Mouse (Mus musculus): ENCODE measurements at regions not wholly inside any gene's neighbourhood (a gene's known extent, or its start where the extent isn't known, plus 50 kb on each side); places are given as distances from the start of the nearest gene placed in this dataset.

GRCm38 (mm10) chr3:101711594-101712171, 107.2 kb upstream of the Atp1a1 start:
- H3K9me3 ChIP-seq (ENCODE audit: low read length) = no peaks in the 10 kb centered on the region
- no peaks in the 10 kb centered on the region for H3K36me3 ChIP-seq (replicated peaks; ENCODE audit: insufficient read depth, low read length)
- peak; percentile 18 for DNase-seq
- H3K4me2 ChIP-seq (ENCODE audit: low read depth, low read length) = peak overlapping the region; percentile 26; the same call in 1 of the 2 replicates
- no peak for TF ChIP-seq EP300 (IDR thresholded peaks at IDR 0.05; ENCODE audit: low read depth)
- TF ChIP-seq CTCF (IDR thresholded peaks at IDR 0.05; ENCODE audit: low read depth) = no peak
- H3K4me1 ChIP-seq (ENCODE audit: insufficient read depth) = peaks cover 6% of the 10 kb centered on the region; the same call in 1 of the 2 replicates
- no peaks in the 10 kb centered on the region for H3K27me3 ChIP-seq (ENCODE audit: insufficient read depth, low read length)
- no peak overlapping the region for H3K27ac ChIP-seq (ENCODE audit: low read depth)
- no peak overlapping the region for H3K4me3 ChIP-seq (ENCODE audit: low read depth, low read length)
- WGBS (ENCODE audit: insufficient replicate concordance) = 25% methylated on average over 11 of the region's 11 CpGs
- no peak for ATAC-seq
- H3K9ac ChIP-seq (replicated peaks) = no peak overlapping the region

GRCm38 (mm10) chr3:101709379-101709970, 105.0 kb upstream of the Atp1a1 start:
- Histone ChIP-seq H3K4me1 (ENCODE audit: insufficient read depth) (peaks cover 6% of the 10 kb centered on the region; the same call in 1 of the 2 replicates), H3K4me2 (ENCODE audit: low read depth, low read length) (no peak overlapping the region), H3K36me3 (replicated peaks; ENCODE audit: insufficient read depth, low read length) (no peaks in the 10 kb centered on the region), H3K27ac (ENCODE audit: low read depth) (no peak overlapping the region), H3K9me3 (ENCODE audit: low read length) (no peaks in the 10 kb centered on the region), H3K27me3 (ENCODE audit: insufficient read depth, low read length) (no peaks in the 10 kb centered on the region), H3K4me3 (ENCODE audit: low read depth, low read length) (no peak overlapping the region), H3K9ac (replicated peaks) (no peak overlapping the region)
- 71% methylated on average over 12 of the region's 12 CpGs for WGBS (ENCODE audit: insufficient replicate concordance)
- DNase-seq (no peak), ATAC-seq (no peak)
- TF ChIP-seq EP300 (IDR thresholded peaks at IDR 0.05; ENCODE audit: low read depth) = no peak
- TF ChIP-seq CTCF (IDR thresholded peaks at IDR 0.05; ENCODE audit: low read depth) = no peak

- no peak for ATAC-seq
- Histone ChIP-seq H3K27ac (ENCODE audit: low read depth) (no peak overlapping the region), H3K9ac (replicated peaks) (no peak overlapping the region)
These were observed 104.3 kb upstream of the Atp1a1 start for GRCm38 (mm10) chr3:101708821-101709220.

GRCm38 (mm10) chr3:101704919-101705318, 100.4 kb upstream of the Atp1a1 start:
- DNase-seq (no peak), ATAC-seq (no peak)
- no peaks in the 10 kb centered on the region for H3K36me3 ChIP-seq (replicated peaks; ENCODE audit: insufficient read depth, low read length)
- WGBS (ENCODE audit: insufficient replicate concordance) = 60% methylated on average over 9 of the region's 9 CpGs
- H3K4me3 ChIP-seq (ENCODE audit: low read depth, low read length) = no peak overlapping the region
- no peak overlapping the region for H3K4me2 ChIP-seq (ENCODE audit: low read depth, low read length)
- H3K9me3 ChIP-seq (ENCODE audit: low read length) = no peaks in the 10 kb centered on the region
- no peak overlapping the region for H3K9ac ChIP-seq (replicated peaks)
- H3K4me1 ChIP-seq (ENCODE audit: insufficient read depth) = no peaks in the 10 kb centered on the region
- H3K27ac ChIP-seq (ENCODE audit: low read depth) = no peak overlapping the region
- TF ChIP-seq CTCF (IDR thresholded peaks at IDR 0.05; ENCODE audit: low read depth) (no peak), EP300 (IDR thresholded peaks at IDR 0.05; ENCODE audit: low read depth) (no peak)
- no peaks in the 10 kb centered on the region for H3K27me3 ChIP-seq (ENCODE audit: insufficient read depth, low read length)

More at GRCm38 (mm10) chr3:101708821-101709220, 104.3 kb upstream of the Atp1a1 start:
- no peaks in the 10 kb centered on the region for H3K9me3 ChIP-seq (ENCODE audit: low read length)
- no peak for TF ChIP-seq EP300 (IDR thresholded peaks at IDR 0.05; ENCODE audit: low read depth)
- no peak for TF ChIP-seq CTCF (IDR thresholded peaks at IDR 0.05; ENCODE audit: low read depth)
- DNase-seq = no peak
- H3K4me1 ChIP-seq (ENCODE audit: insufficient read depth) = peaks cover 6% of the 10 kb centered on the region; the same call in 1 of the 2 replicates
- H3K4me3 ChIP-seq (ENCODE audit: low read depth, low read length) = no peak overlapping the region
- no peaks in the 10 kb centered on the region for H3K27me3 ChIP-seq (ENCODE audit: insufficient read depth, low read length)
- no peak overlapping the region for H3K4me2 ChIP-seq (ENCODE audit: low read depth, low read length)
- no peaks in the 10 kb centered on the region for H3K36me3 ChIP-seq (replicated peaks; ENCODE audit: insufficient read depth, low read length)
- WGBS (ENCODE audit: insufficient replicate concordance) = 82% methylated on average over 8 of the region's 8 CpGs

- no peak overlapping the region for H3K4me3 ChIP-seq (ENCODE audit: low read depth, low read length)
- H3K27me3 ChIP-seq (ENCODE audit: insufficient read depth, low read length) = no peaks in the 10 kb centered on the region
- no peaks in the 10 kb centered on the region for H3K36me3 ChIP-seq (replicated peaks; ENCODE audit: insufficient read depth, low read length)
- no peaks in the 10 kb centered on the region for H3K9me3 ChIP-seq (ENCODE audit: low read length)
- no peak for ATAC-seq
- no peak for TF ChIP-seq EP300 (IDR thresholded peaks at IDR 0.05; ENCODE audit: low read depth)
- TF ChIP-seq CTCF (IDR thresholded peaks at IDR 0.05; ENCODE audit: low read depth) = no peak
- H3K4me2 ChIP-seq (ENCODE audit: low read depth, low read length) = no peak overlapping the region
- H3K27ac ChIP-seq (ENCODE audit: low read depth) = no peak overlapping the region
- no peaks in the 10 kb centered on the region for H3K4me1 ChIP-seq (ENCODE audit: insufficient read depth)
- no peak overlapping the region for H3K9ac ChIP-seq (replicated peaks)
- WGBS (ENCODE audit: insufficient replicate concordance) = 86% methylated on average over 5 of the region's 5 CpGs
- no peak for DNase-seq
These were observed 99.8 kb upstream of the Atp1a1 start for GRCm38 (mm10) chr3:101704326-101704725.

- Histone ChIP-seq H3K27ac (ENCODE audit: low read depth) (no peak overlapping the region), H3K4me3 (ENCODE audit: low read depth, low read length) (no peak overlapping the region), H3K9ac (replicated peaks) (no peak overlapping the region), H3K36me3 (replicated peaks; ENCODE audit: insufficient read depth, low read length) (no peaks in the 10 kb centered on the region), H3K27me3 (ENCODE audit: insufficient read depth, low read length) (no peaks in the 10 kb centered on the region), H3K4me1 (ENCODE audit: insufficient read depth) (no peaks in the 10 kb centered on the region), H3K4me2 (ENCODE audit: low read depth, low read length) (no peak overlapping the region), H3K9me3 (ENCODE audit: low read length) (no peaks in the 10 kb centered on the region)
- ATAC-seq (no peak), DNase-seq (no peak)
- TF ChIP-seq CTCF (IDR thresholded peaks at IDR 0.05; ENCODE audit: low read depth) (no peak), EP300 (IDR thresholded peaks at IDR 0.05; ENCODE audit: low read depth) (no peak)
- WGBS (ENCODE audit: insufficient replicate concordance) = 59% methylated on average over 1 of the region's 1 CpGs
These were observed 97.3 kb upstream of the Atp1a1 start for GRCm38 (mm10) chr3:101701763-101702173.

Data from liver, postnatal 0 days (tissue).